Comparison of ENCODE assay signal across 20 mouse cellular contexts in genomic region chr9:95856004-95856403, GRCm38 (mm10). TPM values are rescaled to one million over a fixed set of nuclear protein-coding genes. Genes with fewer than 3 reads are reported as not detected.
A peak's percentile ranks its signal among the peaks of the same experiment; 100 is the strongest.
DNase-seq lines count a peak whose midpoint lies in the region; ATAC-seq and TF ChIP-seq lines count a peak whose summit lies in the region.
"Had no signal": no experiment of that assay in that cellular context is flagged by ENCODE, and none has a peak within 500 bp of the region (broad histone marks: within the 10 kb centered on the region; RNA-seq: fewer than 3 reads in every experiment).

No protein-coding gene starts in this region.

- no peak for ATAC-seq in megakaryocyte, adult 5-6 weeks (ENCODE audit: poor library complexity, severe bottlenecking)
- no peak for ATAC-seq in heart, postnatal 0 days (ENCODE audit: insufficient read depth, low read depth)
- ATAC-seq in forebrain, embryonic 16.5 days = no peak
- ATAC-seq: forebrain, embryonic 15.5 days; inflammation-experienced regulatory T-cells, adult 6 months; lung, postnatal 0 days; Patski had no signal

- DNase-seq in adrenal gland, adult 8-10 months = peak; percentile 29
- DNase-seq in adrenal gland, adult 18-20 months (ENCODE audit: low spot score in 2 of 2) = no peak
- peak; percentile 13 for DNase-seq in heart, adult 8-10 months (ENCODE audit: low spot score)
- DNase-seq in heart, postnatal 25 days (ENCODE audit: low spot score) = no peak
- no peak for DNase-seq in heart, postnatal 0 days (ENCODE audit: low spot score)
- DNase-seq: cerebellum, adult 8-10 months; gastrocnemius, postnatal 10 days had no signal

- intact Hi-C loops in heart, postnatal 25 days (cut with DNase I) = loop anchor here (2.0 to 10.0 kb wide), 6 partner anchors 99 to 629 kb away; partner anchors contain the start of genes U2surp and Xrn1

- H3K4me2 ChIP-seq in heart, postnatal 0 days (ENCODE audit: low read depth, low read length) = no peak overlapping the region
- H3K4me2 ChIP-seq in forebrain, embryonic 16.5 days (ENCODE audit: low read length) = no peak overlapping the region
- H3K4me2 ChIP-seq: forebrain, embryonic 15.5 days; midbrain, embryonic 12.5 days had no signal

- H3K9ac ChIP-seq in heart, postnatal 0 days (replicated peaks; ENCODE audit: low read depth, low read length) = no peak overlapping the region
- H3K9ac ChIP-seq in forebrain, embryonic 16.5 days (replicated peaks; ENCODE audit: low read depth, low read length) = no peak overlapping the region
- H3K9ac ChIP-seq: forebrain, embryonic 15.5 days; hindbrain, embryonic 14.5 days; midbrain, embryonic 12.5 days had no signal

- peaks cover 10% of the 10 kb centered on the region; the same call in 1 of the 2 replicates for H3K9me3 ChIP-seq in megakaryocyte, embryonic 14.5 days
- H3K9me3 ChIP-seq in heart, postnatal 0 days (replicated peaks; ENCODE audit: control insufficient read depth, low read length) = no peaks in the 10 kb centered on the region
- no peaks in the 10 kb centered on the region for H3K9me3 ChIP-seq in forebrain, embryonic 16.5 days (ENCODE audit: control insufficient read depth, low read length)
- H3K9me3 ChIP-seq: embryonic facial prominence, embryonic 10.5 days; forebrain, embryonic 15.5 days; midbrain, embryonic 12.5 days had no signal

- no peak for TF ChIP-seq EP300 in heart, postnatal 0 days (IDR thresholded peaks at IDR 0.05; ENCODE audit: low read depth)

- no peaks in the 10 kb centered on the region for H3K27me3 ChIP-seq in megakaryocyte, embryonic 14.5 days (replicated peaks)
- no peaks in the 10 kb centered on the region for H3K27me3 ChIP-seq in heart, postnatal 0 days (ENCODE audit: control insufficient read depth, insufficient read depth, low read length)
- no peaks in the 10 kb centered on the region for H3K27me3 ChIP-seq in forebrain, embryonic 16.5 days (replicated peaks; ENCODE audit: control insufficient read depth, insufficient read depth, low read length)
- H3K27me3 ChIP-seq: forebrain, embryonic 15.5 days; midbrain, embryonic 12.5 days; Patski had no signal

- H3K4me3 ChIP-seq in megakaryocyte, embryonic 14.5 days (replicated peaks) = peak overlapping the region; percentile 67
- no peak overlapping the region for H3K4me3 ChIP-seq in heart, postnatal 0 days (ENCODE audit: low read depth, low read length)
- no peak overlapping the region for H3K4me3 ChIP-seq in forebrain, embryonic 16.5 days (replicated peaks; ENCODE audit: low read length)
- H3K4me3 ChIP-seq: embryonic facial prominence, embryonic 10.5 days; forebrain, embryonic 15.5 days; left cerebral cortex, adult 2 months; midbrain, embryonic 12.5 days had no signal

- no peak for TF ChIP-seq CTCF in heart, postnatal 0 days (IDR thresholded peaks at IDR 0.05; ENCODE audit: low read depth)

- WGBS in heart, postnatal 0 days = 50% methylated on average over 4 of the region's 4 CpGs
- WGBS in forebrain, embryonic 16.5 days = 94% methylated on average over 4 of the region's 4 CpGs

- peaks cover 12% of the 10 kb centered on the region for H3K36me3 ChIP-seq in megakaryocyte, embryonic 14.5 days (replicated peaks; ENCODE audit: low read length)
- H3K36me3 ChIP-seq in heart, postnatal 0 days (replicated peaks; ENCODE audit: control insufficient read depth, insufficient read depth, low read length) = no peaks in the 10 kb centered on the region
- H3K36me3 ChIP-seq in forebrain, embryonic 16.5 days (ENCODE audit: control insufficient read depth, insufficient read depth) = no peaks in the 10 kb centered on the region
- H3K36me3 ChIP-seq: embryonic facial prominence, embryonic 10.5 days; forebrain, embryonic 15.5 days; midbrain, embryonic 12.5 days had no signal

- H3K4me1 ChIP-seq in megakaryocyte, embryonic 14.5 days = peaks cover 45% of the 10 kb centered on the region
- no peaks in the 10 kb centered on the region for H3K4me1 ChIP-seq in heart, postnatal 0 days (ENCODE audit: control insufficient read depth, insufficient read depth)
- H3K4me1 ChIP-seq in forebrain, embryonic 16.5 days (replicated peaks; ENCODE audit: control insufficient read depth, insufficient read depth, low read length) = peaks cover 7% of the 10 kb centered on the region

- H3K27ac ChIP-seq in heart, postnatal 0 days (ENCODE audit: low read depth) = 0 out of 2 replicates have a peak overlapping the region, but pooled peaks have one; percentile 7
- no peak overlapping the region for H3K27ac ChIP-seq in forebrain, embryonic 16.5 days (ENCODE audit: low read length)
- H3K27ac ChIP-seq: embryonic facial prominence, embryonic 10.5 days; forebrain, embryonic 15.5 days; hindbrain, embryonic 14.5 days; left cerebral cortex, adult 2 months; macrophage; midbrain, embryonic 12.5 days had no signal

RNA-seq across cellular contexts. Expression of gene Atr, which starts 1.4 kb away (rescaled TPM):
- 10 to 100 TPM; 16.2 to 23.8 (median 18.5) TPM for total RNA-seq in adrenal gland, adult 8-10 months (2022)
- 10 to 100 TPM in 1 of 2 experiments, 1 to 10 TPM in 1; 9.7 to 12.4 TPM for total RNA-seq in adrenal gland, adult 18-20 months (2021)
- 1 to 10 TPM; 6.9 to 8.5 (median 7.4) TPM for total RNA-seq in heart, adult 8-10 months (2022)
- total RNA-seq in heart, postnatal 25 days (2021) = 1 to 10 TPM; 7.0 to 7.2 TPM
- 0.63 TPM in 1 of 2 replicates, not detected in the other for polyA plus RNA-seq in megakaryocyte, embryonic 14.5 days (2012; ENCODE audit: insufficient read depth, low replicate concordance)
- 12.7 and 13.0 TPM in 2 replicates for total RNA-seq in megakaryocyte, adult 5-6 weeks (2015)
- total RNA-seq in megakaryocyte, adult 5-6 weeks (2017) = 21.6 and 22.5 TPM in 2 replicates
- total RNA-seq in heart, postnatal 0 days (2014; rRNA removed; ENCODE audit: low replicate concordance) = 13.0 and 15.9 TPM in 2 replicates
- polyA plus RNA-seq in heart, postnatal 0 days (2015; fragmentation: Nextera tagmentation; extraction: Ambion mirVana) = 4.9 and 5.6 TPM in 2 replicates
- 14.5 and 16.4 TPM in 2 replicates for polyA plus RNA-seq in forebrain, embryonic 16.5 days (2015; fragmentation: Nextera tagmentation; extraction: Ambion mirVana)

RNA-seq across cellular contexts. Expression of gene Pls1, which starts 10.9 kb away (rescaled TPM):
- total RNA-seq in adrenal gland, adult 8-10 months (2022) = 1 to 10 TPM; 2.1 to 5.6 (median 3.9) TPM
- total RNA-seq in adrenal gland, adult 18-20 months (2021) = 1 to 10 TPM; 1.1 to 4.4 TPM
- total RNA-seq in heart, adult 8-10 months (2022) = under 1 TPM; 0.13 to 0.98 (median 0.63) TPM
- total RNA-seq in heart, postnatal 25 days (2021) = under 1 TPM; 0.29 to 0.36 TPM
- polyA plus RNA-seq in megakaryocyte, embryonic 14.5 days (2012; ENCODE audit: insufficient read depth, low replicate concordance) = 4.0 and 14.4 TPM in 2 replicates
- 0.05 TPM in 1 of 2 replicates, not detected in the other for total RNA-seq in megakaryocyte, adult 5-6 weeks (2015)
- 0.07 TPM in 1 of 2 replicates, not detected in the other for total RNA-seq in megakaryocyte, adult 5-6 weeks (2017)
- total RNA-seq in heart, postnatal 0 days (2014; rRNA removed; ENCODE audit: low replicate concordance) = not detected in 2 replicates
- polyA plus RNA-seq in heart, postnatal 0 days (2015; fragmentation: Nextera tagmentation; extraction: Ambion mirVana) = 0.11 TPM in 2 replicates
- 2.7 and 4.1 TPM in 2 replicates for polyA plus RNA-seq in forebrain, embryonic 16.5 days (2015; fragmentation: Nextera tagmentation; extraction: Ambion mirVana)
- total RNA-seq: granulocyte monocyte progenitor cell, adult 5-6 weeks had no signal

Comparison
In these comparisons a context has a peak if more than half of its experiments do, and no peak if none do; other contexts are left out.
1. DNase-seq: peak in adrenal gland, adult 8-10 months (single experiment) and heart, adult 8-10 months (single experiment); none in adrenal gland, adult 18-20 months (0 of 2), heart, postnatal 25 days (single experiment) and heart, postnatal 0 days (single experiment).